Mouse (Mus musculus): Measurements from ENCODE around the gene Arhgef11.
A peak's percentile ranks its signal among the peaks of the same experiment; 100 is the strongest.
"Not testable (repeated sequence)": the region's sequence is repeated elsewhere in the genome, so short reads cannot be mapped to it uniquely, and the experiment has no call there.

Arhgef11 gene

DNA sequence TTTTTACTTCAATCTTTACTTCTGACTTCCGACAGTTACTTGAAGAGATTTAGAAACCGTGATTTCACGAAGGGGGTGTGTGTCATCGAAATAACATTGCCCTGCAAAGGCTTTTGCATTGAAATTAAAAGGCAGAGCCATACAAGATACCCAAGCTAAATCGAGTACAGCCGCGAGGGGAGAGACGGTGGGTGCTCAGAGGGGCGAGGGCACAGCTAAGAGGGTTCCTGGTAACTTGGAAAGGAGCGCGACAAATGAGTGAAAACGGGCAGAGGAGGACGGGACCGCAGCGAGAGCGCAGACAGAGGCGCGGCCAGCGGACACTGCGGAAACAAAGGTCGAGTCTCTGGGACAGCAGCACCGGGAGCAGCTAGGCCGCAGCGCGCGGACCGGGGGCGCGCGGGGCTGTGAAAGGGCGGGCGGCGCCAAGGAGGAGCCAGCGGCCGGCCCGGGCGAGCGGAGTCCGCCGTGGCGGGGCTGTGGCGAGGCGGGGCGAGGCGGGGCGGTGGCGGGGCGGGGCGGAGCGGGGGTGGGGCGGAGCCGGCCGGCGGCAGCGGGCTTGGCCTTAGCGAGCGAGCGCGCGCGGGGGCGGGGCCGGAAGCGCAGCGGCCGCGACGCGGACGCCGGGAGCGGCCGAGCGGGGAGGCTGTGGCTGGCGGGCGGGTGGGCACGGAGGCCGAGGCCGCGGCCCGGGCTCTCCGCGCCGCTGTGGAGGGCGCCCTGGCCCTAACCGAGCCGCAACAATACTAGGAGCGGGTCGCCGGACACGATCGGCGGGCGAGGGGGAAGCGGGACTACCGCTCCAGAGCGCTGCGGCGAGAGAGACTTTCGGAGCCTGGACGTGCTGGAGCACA is at the start of gene Arhgef11:
Arhgef11 (plus strand) TSS at position 603 of the 854 bp plus-strand sequence.
- peak; percentile 53 for DNase-seq (ENCODE audit: low spot score)

- DNase-seq (ENCODE audit: low spot score), result no peak
Measured at GRCm38 (mm10) chr3:87568681-87569080, 48.7 kb upstream of the Arhgef11 start.

- peak; percentile 11 for DNase-seq (ENCODE audit: low spot score)
Measured at GRCm38 (mm10) chr3:87575766-87576165, 41.6 kb upstream of the Arhgef11 start.

DNA sequence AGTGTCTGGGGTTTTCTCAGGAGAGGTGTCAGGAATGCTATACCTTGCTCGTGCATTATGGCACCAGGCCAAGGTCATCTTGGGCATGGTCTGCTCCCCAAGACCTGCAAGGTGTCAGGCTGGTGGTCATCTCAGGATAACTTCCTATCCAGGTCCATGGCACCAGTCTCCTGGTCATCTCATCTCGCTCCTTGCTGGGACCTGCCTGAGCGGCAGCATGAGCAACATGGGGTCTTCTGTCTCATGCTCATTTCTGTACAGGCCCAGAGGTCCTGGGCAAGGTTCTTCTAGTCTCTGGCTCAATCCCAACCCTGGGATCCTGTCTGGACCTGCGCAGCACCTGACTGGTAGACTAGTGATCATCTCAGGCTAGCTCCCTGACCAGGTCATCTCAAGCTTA is 35.1 kb upstream of the Arhgef11 start:
- DNase-seq (ENCODE audit: low spot score), result no peak

DNA sequence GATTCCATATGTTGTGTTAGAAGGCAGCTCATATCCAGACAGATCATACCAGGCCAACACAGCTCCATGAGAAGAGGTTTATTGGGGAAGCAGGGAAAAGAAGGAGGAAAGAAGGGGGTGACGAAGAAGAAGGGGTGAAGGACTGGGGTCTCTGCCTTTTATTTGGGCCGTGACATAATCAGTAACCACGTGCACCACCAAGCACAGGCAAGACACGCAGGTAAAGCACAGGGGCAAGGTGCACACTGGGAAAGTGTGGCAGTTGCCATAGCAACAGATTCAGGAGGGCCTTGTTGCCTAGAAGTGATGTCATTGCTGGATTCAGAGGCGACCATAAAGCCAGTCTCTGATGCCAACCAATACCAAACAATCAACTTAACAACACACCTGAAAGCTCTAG is 23.6 kb upstream of the Arhgef11 start:
- DNase-seq (ENCODE audit: low spot score), result no peak

DNA sequence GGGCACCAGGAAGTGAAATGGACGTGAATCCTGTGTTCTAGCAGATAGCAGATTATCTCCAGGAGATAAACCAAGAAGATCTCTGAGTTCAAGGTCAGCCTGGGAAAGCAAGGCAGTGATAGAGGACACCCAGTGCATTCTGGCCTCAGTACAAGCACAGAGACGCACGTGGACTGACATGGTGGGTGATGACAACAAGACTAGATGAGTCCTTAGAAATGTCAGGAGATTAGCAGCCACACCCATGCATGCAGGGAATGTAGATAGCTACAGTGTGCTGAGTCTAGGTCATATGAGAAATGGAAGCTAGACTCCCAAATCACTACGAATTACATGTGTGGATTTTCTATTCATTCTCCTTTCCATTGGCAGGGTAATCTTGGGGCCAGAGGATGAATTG is 22.0 kb upstream of the Arhgef11 start:
- DNase-seq (ENCODE audit: low spot score), result not testable (repeated sequence)

GRCm38 (mm10) chr3:87601077-87601476 is 16.3 kb upstream of the Arhgef11 start:
- DNase-seq (ENCODE audit: low spot score), result not testable (repeated sequence)

GRCm38 (mm10) chr3:87616354-87616753 is 1.0 kb upstream of the Arhgef11 start:
- DNase-seq (ENCODE audit: low spot score), result no peak

DNA sequence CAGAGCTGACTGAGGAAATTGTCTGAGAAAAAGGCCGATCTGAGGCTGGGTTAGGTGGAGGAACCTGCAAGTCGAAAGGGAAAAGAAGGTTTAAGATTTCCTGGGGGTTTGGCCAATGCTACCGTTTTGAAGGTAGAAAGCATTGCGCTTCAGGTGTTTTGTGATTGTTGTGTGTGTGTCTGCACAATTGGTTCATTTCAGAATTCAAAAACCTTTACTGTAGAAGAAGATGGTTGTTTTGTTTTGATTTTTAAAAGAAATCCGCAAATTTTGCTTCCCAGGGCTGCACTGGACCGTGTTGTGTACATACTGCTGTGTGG is 412 bp downstream of the Arhgef11 start:
- peak; percentile 6 for DNase-seq (ENCODE audit: low spot score)

- no peak for DNase-seq (ENCODE audit: low spot score)
Measured at GRCm38 (mm10) chr3:87618240-87618639, 881 bp downstream of the Arhgef11 start.

DNA sequence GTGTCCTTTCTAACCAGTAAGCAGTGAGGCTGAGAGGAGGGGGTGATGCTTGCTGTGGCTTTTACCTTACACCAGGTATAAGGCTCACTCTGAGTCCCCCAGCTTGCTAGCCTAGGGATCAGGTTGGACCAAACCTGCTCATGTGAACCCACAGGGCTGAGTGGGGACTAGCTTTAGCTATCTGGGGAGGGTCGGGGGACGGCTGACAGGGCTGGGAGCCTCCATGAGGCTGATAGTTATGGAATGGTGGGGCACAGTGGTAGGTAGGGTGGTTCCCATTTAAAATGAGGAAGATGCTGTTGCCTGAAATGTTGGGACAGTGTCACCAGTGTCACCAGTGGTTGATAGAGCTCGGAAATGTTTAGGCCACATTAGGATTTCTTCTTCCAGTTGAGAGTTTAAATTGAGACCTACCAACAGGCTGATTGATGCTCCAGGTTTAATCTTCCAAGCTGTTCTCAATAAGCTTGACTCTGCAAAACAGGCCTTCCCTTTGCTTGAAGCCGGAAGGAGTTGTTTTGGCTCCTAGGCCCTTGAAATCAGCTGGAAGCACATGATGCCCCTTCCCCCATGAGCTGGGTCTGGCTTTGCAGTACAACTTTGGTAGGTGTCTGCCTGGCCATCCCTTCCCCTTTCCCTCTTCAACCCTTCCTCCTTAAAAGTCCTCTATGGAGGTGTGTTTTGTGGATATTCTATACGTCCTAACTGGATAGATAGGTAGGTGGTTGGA is 1.8 kb downstream of the Arhgef11 start:
- DNase-seq (ENCODE audit: low spot score), result no peak

DNA sequence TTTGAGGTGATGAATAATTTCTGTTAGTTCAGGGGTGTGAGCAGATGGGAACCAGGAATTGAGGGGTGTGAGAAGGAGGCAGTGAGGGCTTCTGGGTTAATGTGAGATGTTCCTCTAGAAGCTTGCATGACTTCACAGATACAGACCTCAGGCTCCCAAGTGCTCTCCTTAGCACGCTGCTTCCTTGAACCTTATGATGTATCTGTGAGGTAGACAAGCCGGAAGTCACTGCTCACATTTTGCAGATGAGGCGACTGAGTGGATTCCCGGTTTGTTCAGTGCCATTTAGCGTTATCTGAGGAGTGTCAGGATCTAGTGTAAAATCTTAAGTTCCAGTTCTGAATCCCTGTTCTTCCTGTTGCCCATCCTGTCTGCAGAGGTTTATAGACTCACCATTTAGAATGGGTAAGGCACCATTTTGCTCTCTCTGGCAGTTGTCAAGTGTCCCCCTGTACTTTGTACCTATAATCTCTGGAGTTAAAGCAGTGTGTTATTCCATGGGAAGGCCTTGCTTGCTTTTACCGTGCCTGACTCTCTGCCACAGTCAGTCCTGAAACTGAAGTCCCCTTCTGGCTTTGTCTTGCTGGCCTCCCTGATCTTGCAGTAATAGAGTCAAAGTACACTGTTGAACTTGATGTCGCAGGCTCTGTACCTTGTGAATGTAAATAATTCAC is 3.0 kb downstream of the Arhgef11 start:
- DNase-seq (ENCODE audit: low spot score), result no peak

DNA sequence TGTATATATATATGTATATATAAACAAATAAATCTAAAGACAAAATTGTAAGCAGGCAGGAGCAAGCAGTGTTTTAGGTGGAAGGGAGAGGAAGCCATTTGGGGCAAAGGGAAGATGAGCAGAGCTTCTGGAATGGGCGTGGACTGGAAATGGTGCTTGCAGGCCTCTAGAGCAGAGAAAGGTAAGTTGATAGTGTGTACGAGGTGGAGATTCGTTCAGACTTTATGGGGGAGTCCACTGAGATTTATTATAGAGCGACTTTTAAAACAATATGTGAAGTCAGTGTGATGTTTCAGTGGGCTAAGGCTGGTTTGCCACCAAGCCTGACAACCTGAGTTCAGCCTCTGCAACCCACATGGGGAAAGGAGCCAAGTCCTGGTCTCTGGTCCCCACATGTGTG is 7.5 kb downstream of the Arhgef11 start:
- no peak for DNase-seq (ENCODE audit: low spot score)

DNA sequence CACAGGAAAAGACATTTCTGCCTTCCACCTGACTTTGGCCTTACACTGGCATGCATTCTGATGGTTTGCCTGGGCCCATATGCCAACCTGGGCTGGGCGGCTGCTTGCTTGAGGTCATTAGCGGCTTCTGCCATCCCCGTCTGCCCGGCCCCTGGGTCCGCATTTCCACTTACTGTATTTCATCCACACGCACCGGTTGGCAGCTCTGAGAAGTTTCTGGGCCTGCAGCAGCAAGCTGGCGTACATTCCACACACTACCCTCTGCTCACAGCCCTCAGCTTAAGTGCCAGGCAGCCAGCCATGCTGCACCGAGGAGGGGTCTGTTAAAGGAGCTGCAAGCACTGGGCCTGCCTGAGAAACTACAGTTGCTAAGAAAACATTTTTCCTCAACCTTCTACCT is 13.5 kb downstream of the Arhgef11 start:
- DNase-seq (ENCODE audit: low spot score), result no peak

DNA sequence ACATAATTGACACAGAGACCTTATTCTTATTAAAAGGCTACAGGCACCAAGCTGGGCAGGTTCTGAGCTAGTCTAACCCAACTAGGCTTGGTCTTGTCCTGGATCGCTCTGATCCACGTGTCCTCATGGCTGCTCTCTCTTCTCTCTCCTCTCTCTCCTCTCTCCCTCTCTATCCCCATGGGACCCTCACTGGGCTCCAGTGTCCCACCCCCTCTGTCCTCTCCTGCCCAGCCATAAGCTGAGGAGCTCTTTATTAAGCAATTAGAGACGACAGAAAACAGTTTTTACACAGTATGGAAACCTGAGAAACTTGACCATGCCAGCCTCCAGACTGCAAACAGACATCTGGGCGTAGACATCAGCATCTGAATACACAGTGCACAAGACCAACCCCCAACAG is 14.0 kb downstream of the Arhgef11 start:
- no peak for DNase-seq (ENCODE audit: low spot score)

- DNase-seq (ENCODE audit: low spot score), result no peak
Measured at GRCm38 (mm10) chr3:87635514-87635913, 18.2 kb downstream of the Arhgef11 start.

DNA sequence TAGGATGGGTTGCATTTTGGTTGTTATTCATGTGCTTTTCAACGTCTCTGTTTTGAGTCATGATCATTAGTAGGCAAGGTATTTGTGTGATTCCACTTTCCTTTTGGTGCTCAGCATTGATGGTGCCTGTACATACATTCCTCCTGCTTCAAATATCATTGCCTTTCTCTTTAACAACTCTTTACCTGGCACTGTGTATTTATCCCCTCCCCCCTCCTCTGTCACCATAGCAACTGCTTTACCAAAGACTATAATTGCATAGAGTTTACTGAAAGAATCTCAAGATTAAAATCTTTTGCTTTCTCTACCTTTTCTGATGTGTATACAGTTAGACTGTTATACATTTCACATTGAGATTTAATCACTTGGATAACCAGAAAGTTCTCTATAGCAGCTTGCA is 26.1 kb downstream of the Arhgef11 start:
- DNase-seq (ENCODE audit: low spot score), result no peak

DNA sequence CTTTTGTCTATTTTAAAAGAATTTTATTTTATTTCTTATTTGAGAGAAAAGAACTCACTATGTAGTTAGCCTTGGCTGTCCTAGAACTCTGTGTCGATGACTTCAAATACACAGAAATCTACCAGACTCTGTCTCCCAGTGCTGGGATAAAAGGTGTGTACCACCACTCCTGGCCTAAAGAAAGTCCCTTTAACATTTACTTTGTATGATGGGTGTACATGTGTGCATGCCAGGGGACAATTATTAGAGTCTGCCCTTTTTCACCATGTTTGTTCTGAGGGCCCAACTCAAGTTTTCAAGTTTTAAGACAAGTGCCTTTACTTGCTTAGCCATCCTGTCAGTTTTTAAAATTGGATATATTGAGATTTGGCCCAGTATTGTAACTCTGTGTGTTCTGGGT is 28.8 kb downstream of the Arhgef11 start:
- no peak for DNase-seq (ENCODE audit: low spot score)

GRCm38 (mm10) chr3:87649063-87649462 is 31.7 kb downstream of the Arhgef11 start:
- no peak for DNase-seq (ENCODE audit: low spot score)

GRCm38 (mm10) chr3:87658348-87658747 is 41.0 kb downstream of the Arhgef11 start:
- DNase-seq (ENCODE audit: low spot score), result no peak

GRCm38 (mm10) chr3:87659692-87660429 is 42.5 kb downstream of the Arhgef11 start:
- DNase-seq (ENCODE audit: low spot score), result peak; percentile 4

DNA sequence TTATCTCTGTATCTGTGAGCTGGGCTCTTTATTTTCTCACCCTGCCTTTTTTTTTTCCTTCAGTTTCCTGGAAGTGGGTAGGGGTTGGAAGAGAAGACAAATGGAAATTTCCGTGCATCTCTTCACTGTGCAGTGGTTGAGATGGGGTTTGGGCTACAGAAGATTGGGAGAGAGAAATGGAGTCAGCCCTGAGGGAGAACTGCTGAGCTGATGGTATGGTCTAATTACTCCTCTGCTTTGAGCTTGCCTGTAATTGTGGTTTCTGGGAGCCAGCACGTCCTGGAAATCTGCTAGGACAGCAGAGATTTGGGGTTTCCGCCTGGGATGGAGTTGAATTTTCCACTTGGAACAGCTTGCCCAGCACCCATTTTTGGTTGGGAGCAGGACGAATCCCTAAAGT is 43.1 kb downstream of the Arhgef11 start:
- no peak for DNase-seq (ENCODE audit: low spot score)
